Mouse (Mus musculus) embryonic facial prominence, embryonic 15.5 days (tissue): ENCODE measurements at regions not wholly inside any gene's neighbourhood (a gene's known extent, or its start where the extent isn't known, plus 50 kb on each side); places are given as distances from the start of the nearest gene placed in this dataset.
A peak's percentile ranks its signal among the peaks of the same experiment; 100 is the strongest.

Experiments
- ATAC-seq: fragments of 200-750 bp; cut with Nextera tagmentation; 2 replicates; pipeline ENCODE4 v1.8.0; 2017; ENCODE audit warnings: low read depth, moderate TSS enrichment; ENCODE audit not compliant: insufficient number of reproducible peaks, low FRiP score, low TSS enrichment
- H3K27ac ChIP-seq: fragments of 300-500 bp; sonication (generic); replicated peaks from 2 replicates; pipeline ENCODE4 v1.5.1; 2015; ENCODE audit warnings: mild to moderate bottlenecking, inconsistent platforms
- H3K27me3 ChIP-seq: fragments of 300-500 bp; sonication (generic); 2 replicates; pipeline ENCODE4 v1.6.1; 2015; ENCODE audit warnings: inconsistent platforms
- H3K36me3 ChIP-seq: fragments of 300-500 bp; sonication (generic); 2 replicates; pipeline ENCODE4 v1.6.1; 2015; ENCODE audit warnings: mild to moderate bottlenecking, inconsistent platforms
- H3K4me1 ChIP-seq: fragments of 300-500 bp; sonication (generic); 2 replicates; pipeline ENCODE4 v1.6.1; 2015; ENCODE audit warnings: inconsistent platforms
- H3K4me2 ChIP-seq: fragments of 300-500 bp; sonication (generic); replicated peaks from 2 replicates; pipeline ENCODE4 v1.6.1; 2015; ENCODE audit warnings: mild to moderate bottlenecking, inconsistent platforms
- H3K4me3 ChIP-seq: fragments of 300-500 bp; sonication (generic); replicated peaks from 2 replicates; pipeline ENCODE4 v1.5.1; 2015; ENCODE audit warnings: mild to moderate bottlenecking, inconsistent platforms
- H3K9ac ChIP-seq: fragments of 300-500 bp; sonication (generic); 2 replicates; pipeline ENCODE4 v1.6.1; 2015; ENCODE audit warnings: inconsistent platforms
- H3K9me3 ChIP-seq: fragments of 300-500 bp; sonication (generic); replicated peaks from 2 replicates; pipeline ENCODE4 v1.6.1; 2016; ENCODE audit warnings: inconsistent platforms
- WGBS: fragments of 180-500 bp; shearing (Covaris S2); methylation state at CpG from one replicate; pipeline ENCODE4 v1.1.7; 2015; 5-methylcytosine and 5-hydroxymethylcytosine counted together

DNA sequence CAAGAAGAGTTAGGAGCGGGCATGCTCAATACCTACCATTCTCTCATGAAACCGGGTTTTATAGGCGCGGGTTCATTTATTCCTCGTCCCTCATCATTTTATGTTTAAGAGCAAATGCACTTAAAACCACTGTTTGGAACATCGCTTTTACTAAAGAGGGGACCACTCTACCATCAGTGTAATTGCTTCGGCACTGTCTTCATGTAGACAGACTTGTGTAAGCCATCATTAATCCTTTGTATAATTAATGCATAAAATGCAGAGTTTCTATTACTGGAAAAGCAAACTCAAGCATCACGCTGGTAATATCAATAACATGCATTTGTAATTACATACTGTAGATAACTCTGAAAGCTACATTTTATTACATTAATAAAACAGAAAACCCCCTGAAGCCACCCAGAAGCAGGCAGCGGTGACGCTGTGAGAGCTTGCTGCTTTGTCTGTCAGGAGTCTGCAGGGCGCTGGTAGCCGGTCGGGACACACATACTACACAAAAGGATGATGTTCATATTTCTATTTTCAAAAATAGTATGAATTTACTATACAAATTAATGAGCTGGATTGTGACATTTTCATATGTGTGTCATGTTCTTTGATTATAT is 99.2 kb downstream of the Zfp281 start:
- 91% methylated on average over 13 of the region's 13 CpGs for whole genome bisulfite sequencing
- no peaks in the 10 kb centered on the region for H3K9me3 ChIP-seq
- H3K4me3 ChIP-seq: no peak overlapping the region
- H3K4me2 ChIP-seq: no peak overlapping the region
- no peaks in the 10 kb centered on the region for H3K4me1 ChIP-seq
- H3K9ac ChIP-seq: no peak overlapping the region
- ATAC-seq: no peak
- no peaks in the 10 kb centered on the region for H3K27me3 ChIP-seq
- H3K36me3 ChIP-seq: no peaks in the 10 kb centered on the region
- H3K27ac ChIP-seq: no peak overlapping the region

DNA sequence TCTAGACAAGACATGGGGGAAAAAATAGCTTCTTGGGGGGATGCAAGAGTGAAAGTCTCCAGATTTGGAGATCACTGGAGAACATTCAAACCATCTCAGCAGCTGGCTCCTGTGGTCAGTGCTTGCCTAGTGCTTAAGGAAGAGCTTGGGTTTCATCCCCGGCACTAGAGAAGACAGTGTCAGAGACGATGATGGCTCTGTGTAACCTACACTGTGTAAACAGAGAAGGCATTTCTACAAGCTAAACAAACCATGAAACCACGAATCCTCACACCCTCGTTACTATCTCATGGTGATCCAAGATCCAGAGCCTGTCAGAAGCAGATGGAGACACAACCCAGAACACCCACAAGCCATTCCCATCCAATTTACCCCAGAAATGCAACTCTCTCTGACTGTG is 100.5 kb downstream of the Zfp281 start:
- H3K4me3 ChIP-seq: no peak overlapping the region
- no peaks in the 10 kb centered on the region for H3K9me3 ChIP-seq
- no peaks in the 10 kb centered on the region for H3K36me3 ChIP-seq
- 41% methylated on average over 4 of the region's 4 CpGs for WGBS
- H3K9ac ChIP-seq: no peak overlapping the region
- no peak overlapping the region for H3K27ac ChIP-seq
- H3K4me1 ChIP-seq: no peaks in the 10 kb centered on the region
- no peak overlapping the region for H3K4me2 ChIP-seq
- H3K27me3 ChIP-seq: no peaks in the 10 kb centered on the region
- peak; percentile 77; the same call in 1 of the 2 replicates for ATAC-seq

DNA sequence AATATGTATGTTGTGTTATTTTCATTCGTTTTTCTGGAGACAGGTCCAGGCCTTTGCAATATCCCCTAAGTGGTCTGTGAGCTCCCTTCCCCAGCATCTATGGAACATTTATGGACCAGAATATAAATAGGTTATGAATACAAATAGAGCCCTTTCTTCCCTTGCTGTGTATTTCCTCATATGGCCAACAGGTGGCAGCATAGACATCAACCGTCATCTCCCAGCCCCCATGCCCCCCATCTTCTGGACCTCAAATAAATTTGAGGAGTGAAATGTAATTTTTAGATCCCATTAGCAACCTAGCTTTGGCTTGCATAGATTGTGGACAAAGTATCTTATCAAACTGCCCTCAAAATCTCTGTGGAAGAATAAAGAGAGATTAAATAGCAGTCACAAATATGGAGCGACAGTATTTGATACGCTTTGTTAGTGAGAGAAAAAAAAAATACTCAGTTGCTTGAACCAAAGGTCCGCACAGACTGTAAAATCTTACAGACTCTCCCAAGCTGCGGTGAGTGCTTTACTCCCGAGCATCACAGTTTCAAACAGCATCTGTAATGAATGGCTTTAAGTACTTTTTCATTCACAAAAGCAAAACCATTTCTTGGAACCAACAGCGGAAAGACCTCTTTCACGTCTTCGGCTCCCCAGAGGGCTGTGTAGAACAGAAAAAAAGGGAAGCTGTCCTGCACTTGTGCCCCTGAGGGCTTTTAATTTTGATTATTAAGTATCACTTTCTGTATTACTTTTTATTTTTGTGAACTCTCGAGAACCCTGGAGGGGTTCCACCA is 101.6 kb downstream of the Zfp281 start:
- no peak overlapping the region for H3K9ac ChIP-seq
- no peak overlapping the region for H3K27ac ChIP-seq
- WGBS: 45% methylated on average over 11 of the region's 11 CpGs
- no peak for ATAC-seq
- H3K36me3 ChIP-seq: no peaks in the 10 kb centered on the region
- H3K27me3 ChIP-seq: no peaks in the 10 kb centered on the region
- H3K4me3 ChIP-seq: no peak overlapping the region
- no peaks in the 10 kb centered on the region for H3K9me3 ChIP-seq
- no peak overlapping the region for H3K4me2 ChIP-seq
- no peaks in the 10 kb centered on the region for H3K4me1 ChIP-seq

DNA sequence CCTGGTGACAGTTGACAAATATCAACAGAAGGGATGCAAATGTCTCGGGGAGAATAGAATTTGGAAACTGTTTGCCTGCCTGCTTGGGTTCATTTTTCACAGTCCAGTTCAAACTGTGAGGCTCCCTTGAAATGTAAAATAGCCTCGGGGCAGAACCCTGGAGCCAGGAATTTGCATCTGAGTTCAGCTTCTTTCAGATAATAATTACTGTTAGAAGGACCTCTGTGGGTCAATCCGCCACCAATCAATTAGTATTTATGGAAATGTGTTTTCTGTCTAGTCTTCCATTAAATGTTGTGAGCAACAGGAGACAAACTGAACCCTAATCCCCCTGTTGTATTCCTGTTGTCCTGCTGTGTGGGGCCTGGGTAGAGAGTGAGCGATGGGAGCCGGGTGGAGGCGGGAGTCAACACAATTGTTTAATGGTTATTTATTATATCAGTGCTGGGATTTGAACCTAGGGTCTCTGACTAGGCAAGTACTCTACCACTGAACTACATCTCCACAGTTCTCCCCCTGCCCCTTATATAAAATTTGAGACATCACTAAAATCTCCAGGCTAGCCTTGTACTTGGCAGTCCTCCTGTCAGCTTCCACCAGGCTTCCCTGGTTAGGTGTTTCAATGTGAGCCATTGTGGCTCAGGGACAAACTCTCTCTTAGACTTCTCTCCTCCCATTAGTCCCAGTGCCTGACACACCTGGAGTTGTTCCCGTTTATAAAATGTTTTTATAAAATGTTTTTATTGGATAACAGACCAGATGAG is 103.3 kb downstream of the Zfp281 start:
- Histone ChIP-seq H3K27ac (no peak overlapping the region), H3K36me3 (no peaks in the 10 kb centered on the region), H3K4me1 (no peaks in the 10 kb centered on the region), H3K4me3 (no peak overlapping the region), H3K9me3 (no peaks in the 10 kb centered on the region), H3K4me2 (no peak overlapping the region), H3K9ac (no peak overlapping the region), H3K27me3 (no peaks in the 10 kb centered on the region)
- no peak for ATAC-seq
- 54% methylated on average over 7 of the region's 7 CpGs for WGBS

DNA sequence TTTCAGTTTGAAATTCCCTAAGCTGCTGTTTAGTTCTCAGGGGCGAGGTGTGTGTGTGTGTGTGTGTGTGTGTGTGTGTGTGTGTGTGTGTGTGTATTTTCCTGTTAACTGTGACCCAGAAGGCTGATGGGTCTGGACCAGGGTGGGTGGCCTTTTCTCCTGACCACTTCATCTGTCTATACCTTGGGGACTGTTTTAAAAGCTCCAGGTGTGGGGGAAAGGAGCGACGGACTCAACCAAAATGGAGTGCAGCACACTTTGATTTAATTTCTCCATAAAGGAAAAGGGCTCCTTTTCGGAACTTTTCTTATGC is 103.9 kb downstream of the Zfp281 start:
- no peaks in the 10 kb centered on the region for H3K27me3 ChIP-seq
- no peak for ATAC-seq

DNA sequence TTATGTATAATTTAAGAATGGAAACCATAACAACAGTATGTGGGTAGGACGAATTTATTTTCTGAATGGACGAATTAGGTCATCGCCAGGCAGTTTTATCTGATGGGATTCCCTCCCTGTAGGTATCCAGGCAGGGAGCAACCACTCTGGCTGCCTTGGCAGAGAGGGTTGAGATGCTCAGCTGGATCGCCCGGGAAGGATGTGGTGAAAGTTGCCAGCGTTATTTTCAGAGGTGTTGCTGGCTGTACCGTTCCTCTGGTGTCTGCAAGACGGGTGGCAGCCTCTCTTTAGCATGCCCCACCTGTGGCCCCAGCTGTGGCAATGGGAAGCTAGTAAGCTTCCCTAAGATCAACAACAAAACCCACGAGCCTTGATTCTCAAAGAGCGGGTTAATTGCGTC is 105.9 kb downstream of the Zfp281 start:
- H3K27me3 ChIP-seq: no peaks in the 10 kb centered on the region
- no peaks in the 10 kb centered on the region for H3K9me3 ChIP-seq
- H3K4me1 ChIP-seq: no peaks in the 10 kb centered on the region
- H3K36me3 ChIP-seq: no peaks in the 10 kb centered on the region
- H3K4me3 ChIP-seq: no peak overlapping the region
- no peak overlapping the region for H3K4me2 ChIP-seq
- H3K27ac ChIP-seq: no peak overlapping the region
- WGBS: 58% methylated on average over 11 of the region's 11 CpGs
- H3K9ac ChIP-seq: no peak overlapping the region
- ATAC-seq: no peak

More for the DNA sequence above, 103.9 kb downstream of the Zfp281 start:
- Histone ChIP-seq H3K4me2 (no peak overlapping the region), H3K27ac (no peak overlapping the region), H3K4me1 (no peaks in the 10 kb centered on the region), H3K36me3 (no peaks in the 10 kb centered on the region), H3K4me3 (no peak overlapping the region), H3K9ac (no peak overlapping the region), H3K9me3 (no peaks in the 10 kb centered on the region)
- WGBS: 79% methylated on average over 4 of the region's 4 CpGs

DNA sequence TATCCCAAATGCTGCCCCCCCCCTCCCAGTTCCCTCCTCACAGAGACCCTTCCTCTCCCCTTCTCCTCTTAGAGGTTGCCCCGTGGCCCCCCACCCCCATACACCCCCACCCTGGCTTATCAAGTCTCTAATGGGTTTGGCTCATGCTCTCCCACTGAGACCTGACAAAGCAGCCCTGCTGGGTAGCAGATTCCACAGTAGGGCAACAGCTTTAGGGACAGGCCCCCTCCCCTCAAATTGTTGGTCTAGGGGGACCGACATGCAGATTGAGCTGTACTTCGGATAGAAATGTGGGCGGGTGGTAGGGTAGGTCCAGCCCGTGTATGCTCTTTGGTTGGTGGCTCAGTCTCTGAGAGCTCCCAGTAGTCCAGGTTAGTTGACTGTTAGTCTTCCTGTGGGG is 113.3 kb downstream of the Zfp281 start:
- WGBS: 30% methylated on average over 5 of the region's 5 CpGs
- Histone ChIP-seq H3K9ac (no peak overlapping the region), H3K4me2 (no peak overlapping the region), H3K9me3 (no peaks in the 10 kb centered on the region), H3K4me3 (no peak overlapping the region), H3K4me1 (no peaks in the 10 kb centered on the region), H3K36me3 (no peaks in the 10 kb centered on the region), H3K27ac (no peak overlapping the region), H3K27me3 (no peaks in the 10 kb centered on the region)
- ATAC-seq: no peak

DNA sequence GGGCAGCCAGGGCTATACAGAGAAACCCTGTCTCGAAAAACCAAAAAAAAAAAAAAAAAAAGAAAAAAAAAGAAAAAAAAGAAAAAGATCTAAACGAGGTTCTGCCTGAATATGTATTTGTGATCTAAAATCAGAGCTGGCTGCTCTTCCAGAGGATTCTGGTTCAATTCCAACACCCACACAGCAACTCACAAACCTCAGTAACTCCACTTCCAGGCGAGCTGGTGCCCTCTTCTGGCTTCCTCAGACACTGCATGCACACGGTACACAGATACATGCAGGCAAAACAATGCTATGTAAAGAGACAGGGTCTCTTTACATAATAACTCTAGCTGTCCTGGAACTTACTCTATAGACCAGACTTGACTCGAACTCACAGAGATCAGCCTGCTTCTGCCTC is 114.8 kb downstream of the Zfp281 start:
- Histone ChIP-seq H3K27me3 (no peaks in the 10 kb centered on the region), H3K9me3 (no peaks in the 10 kb centered on the region), H3K4me3 (no peak overlapping the region), H3K4me1 (no peaks in the 10 kb centered on the region), H3K9ac (no peak overlapping the region), H3K27ac (no peak overlapping the region), H3K36me3 (no peaks in the 10 kb centered on the region), H3K4me2 (no peak overlapping the region)
- ATAC-seq: no peak
- WGBS: 82% methylated on average over 5 of the region's 5 CpGs

DNA sequence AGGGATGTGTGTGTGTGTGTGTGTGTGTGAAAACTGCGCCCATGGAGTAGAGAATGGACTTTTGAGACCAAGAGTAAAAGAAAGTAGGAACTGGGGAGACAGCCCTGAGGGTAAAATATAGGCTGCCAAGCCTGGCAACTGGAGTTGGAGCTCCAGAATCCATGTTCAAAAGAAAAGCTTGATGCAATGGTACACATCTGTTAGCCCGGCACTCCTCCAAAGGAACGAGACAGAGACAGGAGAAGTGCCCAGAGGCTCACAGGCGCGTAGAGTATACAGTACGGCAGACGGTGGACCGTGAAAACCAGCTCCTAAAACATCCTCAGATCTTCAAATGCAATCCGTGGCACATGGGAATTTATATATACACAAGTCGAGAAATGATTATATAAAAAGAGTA is 116.4 kb downstream of the Zfp281 start:
- H3K4me1 ChIP-seq: no peaks in the 10 kb centered on the region
- WGBS: 68% methylated on average over 10 of the region's 10 CpGs
- H3K4me3 ChIP-seq: no peak overlapping the region
- no peak for ATAC-seq
- no peak overlapping the region for H3K4me2 ChIP-seq
- no peaks in the 10 kb centered on the region for H3K9me3 ChIP-seq
- no peaks in the 10 kb centered on the region for H3K27me3 ChIP-seq
- H3K36me3 ChIP-seq: no peaks in the 10 kb centered on the region
- no peak overlapping the region for H3K9ac ChIP-seq
- no peak overlapping the region for H3K27ac ChIP-seq

DNA sequence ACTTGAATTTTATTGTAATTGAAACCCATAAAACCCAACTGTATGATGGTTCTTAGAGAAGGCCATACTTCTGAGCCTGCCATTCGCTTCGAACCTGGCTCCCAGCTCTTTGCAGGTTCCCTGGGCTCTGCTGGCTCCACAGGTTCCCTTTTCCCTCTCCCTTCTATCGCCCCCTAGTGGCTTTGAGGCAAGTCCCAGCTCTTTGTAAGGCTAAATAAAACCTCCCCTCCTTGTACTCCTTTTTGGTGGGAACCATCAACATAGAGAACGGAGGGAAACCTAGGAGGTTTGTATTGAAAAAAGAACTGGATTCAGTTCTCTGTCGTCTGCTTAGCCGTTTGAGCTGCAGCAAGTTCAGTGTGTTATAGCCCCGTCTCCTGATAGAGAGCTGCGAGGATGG is 124.5 kb downstream of the Zfp281 start:
- Histone ChIP-seq H3K36me3 (no peaks in the 10 kb centered on the region), H3K9me3 (no peaks in the 10 kb centered on the region)
- WGBS: 58% methylated on average over 8 of the region's 8 CpGs

DNA sequence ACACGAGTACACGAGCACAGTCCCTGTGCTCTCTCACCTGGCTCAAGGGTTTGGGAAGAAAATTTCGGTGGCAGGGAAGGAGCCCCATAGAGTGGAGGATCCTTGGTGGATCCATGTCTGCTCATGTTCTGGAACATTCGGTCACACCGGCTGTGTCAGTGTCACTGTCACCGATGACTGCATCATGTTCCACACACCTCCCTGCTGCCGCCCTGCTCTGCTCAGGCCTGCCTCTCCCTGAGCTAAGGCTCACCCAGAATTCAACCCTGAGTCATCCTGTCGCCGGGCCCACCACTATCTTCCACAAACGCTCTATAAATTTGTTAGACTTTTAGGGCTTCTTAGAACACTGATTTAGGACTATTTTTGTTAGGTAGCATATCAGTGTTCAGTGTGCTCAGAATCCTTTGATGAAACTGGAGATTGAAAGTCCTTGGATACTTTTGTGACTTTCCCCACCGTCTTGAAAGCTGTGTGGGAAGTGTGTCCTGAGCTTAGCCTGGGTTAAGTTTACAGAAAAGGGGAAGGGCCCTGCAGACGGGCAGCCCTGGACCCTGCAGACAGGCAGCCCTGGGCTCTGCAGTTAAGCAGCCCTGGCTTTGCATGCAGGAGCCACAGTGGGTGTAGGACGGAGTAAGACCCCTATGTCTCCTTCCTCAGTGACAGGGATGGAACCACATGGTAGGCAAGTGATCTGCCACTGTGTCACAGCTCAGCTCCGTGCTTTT is 126.9 kb downstream of the Zfp281 start:
- no peak for ATAC-seq
- no peaks in the 10 kb centered on the region for H3K4me1 ChIP-seq
- WGBS: 70% methylated on average over 14 of the region's 14 CpGs

More for the DNA sequence above, 124.5 kb downstream of the Zfp281 start:
- H3K27me3 ChIP-seq: no peaks in the 10 kb centered on the region
- H3K4me2 ChIP-seq: no peak overlapping the region
- H3K9ac ChIP-seq: no peak overlapping the region
- no peaks in the 10 kb centered on the region for H3K4me1 ChIP-seq
- H3K4me3 ChIP-seq: no peak overlapping the region
- H3K27ac ChIP-seq: no peak overlapping the region
- ATAC-seq: no peak

More for the DNA sequence above, 126.9 kb downstream of the Zfp281 start:
- H3K27ac ChIP-seq: no peak overlapping the region
- H3K4me3 ChIP-seq: no peak overlapping the region
- no peaks in the 10 kb centered on the region for H3K27me3 ChIP-seq
- H3K9ac ChIP-seq: no peak overlapping the region
- no peaks in the 10 kb centered on the region for H3K36me3 ChIP-seq
- no peak overlapping the region for H3K4me2 ChIP-seq
- H3K9me3 ChIP-seq: no peaks in the 10 kb centered on the region
